Mouse (Mus musculus) erythroblast, embryonic 14.5 days (primary cell): Measurements from ENCODE around the gene Plxna3. TPM values are rescaled to one million over a fixed set of nuclear protein-coding genes. Genes with fewer than 3 reads are reported as not detected.
A peak's percentile ranks its signal among the peaks of the same experiment; 100 is the strongest.

ENCODE experiments used
- H3K27me3 ChIP-seq: 2 replicates; pipeline ENCODE4 v1.6.1; 2012; ENCODE audit warnings: inconsistent platforms; ENCODE audit not compliant: control insufficient read depth
- H3K36me3 ChIP-seq: 2 replicates; pipeline ENCODE4 v1.6.1; 2012; ENCODE audit warnings: mild to moderate bottlenecking, inconsistent platforms; ENCODE audit not compliant: control insufficient read depth
- H3K4me1 ChIP-seq: 2 replicates; pipeline ENCODE4 v1.6.1; 2012; ENCODE audit warnings: inconsistent platforms; ENCODE audit not compliant: control insufficient read depth
- H3K4me3 ChIP-seq: replicated peaks from 2 replicates; pipeline ENCODE3; 2012; ENCODE audit warnings: moderate library complexity, mild to moderate bottlenecking, inconsistent platforms
- H3K9me3 ChIP-seq: 2 replicates; pipeline ENCODE4 v1.6.1; 2012; ENCODE audit warnings: low read length, inconsistent platforms, mixed read lengths; ENCODE audit not compliant: control insufficient read depth
- GATA1 ChIP-seq: IDR thresholded peaks from 2 replicates; pipeline ENCODE4 v1.6.1; 2012; ENCODE audit warnings: low read length, inconsistent platforms, mixed read lengths
- TAL1 ChIP-seq: IDR thresholded peaks from 3 replicates; pipeline ENCODE4 v1.6.1; 2012; ENCODE audit warnings: low read length, inconsistent platforms, mixed read lengths
- polyA plus RNA-seq: library from polyadenylated mRNA; stranded (reverse); fragments of >175 nt; gene quantifications from 2 replicates; pipeline ENCODE4 v1.2.3, GENCODE M21; 2012

The Plxna3 gene
- polyA plus RNA-seq, 1 experiment = 0.02 TPM

DNA sequence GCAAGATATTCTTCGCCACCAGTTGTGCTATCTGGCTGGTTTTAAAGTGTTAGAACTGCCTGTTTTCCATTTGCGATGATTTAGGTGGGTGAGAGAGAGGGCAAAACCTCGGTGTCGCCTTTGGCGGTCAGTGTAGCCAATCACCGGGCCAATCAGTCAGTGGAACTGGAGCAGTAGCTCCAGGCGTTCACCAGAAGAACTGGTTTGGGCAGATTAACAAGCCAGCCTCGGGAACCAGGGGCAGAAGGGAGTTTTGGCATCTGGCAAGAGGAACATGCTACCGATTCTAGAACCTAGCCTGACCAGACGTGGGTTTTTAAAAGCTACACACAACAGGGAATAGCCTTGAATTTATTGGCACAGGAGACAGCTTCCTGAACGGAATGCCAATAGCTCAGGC, 30.3 kb downstream of the Plxna3 start:
- no peak for TF ChIP-seq GATA1
- no peak for TF ChIP-seq TAL1
- H3K36me3 ChIP-seq = no peaks in the 10 kb centered on the region
- H3K9me3 ChIP-seq = no peaks in the 10 kb centered on the region
- peaks cover 4% of the 10 kb centered on the region for H3K27me3 ChIP-seq
- no peak overlapping the region for H3K4me3 ChIP-seq
- no peaks in the 10 kb centered on the region for H3K4me1 ChIP-seq

- Histone ChIP-seq H3K27me3 (no peaks in the 10 kb centered on the region; the same call in 1 of the 2 replicates), H3K9me3 (0 out of 2 replicates have a peak, but pooled peaks cover 2% of the 10 kb centered on the region), H3K4me3 (peak overlapping the region; percentile 83), H3K36me3 (peaks cover 33% of the 10 kb centered on the region), H3K4me1 (peaks cover 44% of the 10 kb centered on the region)
- TF ChIP-seq GATA1 = no peak
- no peak for TF ChIP-seq TAL1
Observed at GRCm38 (mm10) chrX:74367512-74367911, 38.6 kb downstream of the Plxna3 start.

DNA sequence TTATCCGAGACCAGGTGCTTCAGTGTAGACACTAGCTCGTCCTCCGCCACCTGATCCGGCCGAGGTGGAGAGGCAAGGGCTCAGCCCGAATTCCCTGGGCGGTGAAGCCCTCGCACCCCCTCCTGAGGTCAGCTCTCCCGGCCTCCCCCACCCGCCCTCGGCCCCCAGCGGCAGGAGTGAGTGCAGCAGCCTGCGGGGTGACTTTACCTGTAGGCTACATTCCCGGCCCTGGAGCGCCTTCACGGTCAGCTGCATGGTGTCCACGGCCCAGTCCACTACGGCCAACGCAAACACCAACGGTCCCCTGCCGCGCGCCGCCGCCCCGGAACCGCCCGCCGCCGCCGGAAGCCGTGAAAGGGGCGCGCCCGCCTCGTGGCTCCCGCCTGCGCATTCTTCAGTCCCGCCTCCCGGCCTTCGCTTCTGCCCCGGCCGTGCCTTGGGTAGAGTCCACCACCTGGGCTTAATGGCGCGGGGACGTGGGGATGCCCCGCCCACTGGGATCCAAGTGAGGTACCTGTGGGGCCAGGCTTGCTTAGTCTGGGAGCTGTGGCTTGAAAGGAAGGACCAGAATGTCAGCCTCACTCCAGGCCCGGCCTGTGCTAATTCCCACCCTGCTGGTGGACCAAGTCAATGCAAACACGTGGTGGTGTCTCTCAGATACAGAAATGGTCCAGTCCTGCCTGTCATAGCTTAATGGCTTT, 39.5 kb downstream of the Plxna3 start:
- no peak for TF ChIP-seq TAL1
- TF ChIP-seq GATA1 = no peak
- Histone ChIP-seq H3K4me1 (peaks cover 52% of the 10 kb centered on the region), H3K4me3 (peak overlapping the region; percentile 83), H3K27me3 (no peaks in the 10 kb centered on the region; the same call in 1 of the 2 replicates), H3K9me3 (peaks cover 4% of the 10 kb centered on the region; the same call in 1 of the 2 replicates), H3K36me3 (peaks cover 33% of the 10 kb centered on the region)

GRCm38 (mm10) chrX:74372888-74373549, 44.2 kb downstream of the Plxna3 start, which contains the start of the genes Ubl4a and Slc10a3:
Ubl4a (minus strand) TSS chrX:74373218.
Slc10a3 (minus strand) TSS chrX:74373349.
- Histone ChIP-seq H3K27me3 (no peaks in the 10 kb centered on the region; the same call in 1 of the 2 replicates), H3K4me1 (peaks cover 35% of the 10 kb centered on the region), H3K9me3 (peaks cover 4% of the 10 kb centered on the region; the same call in 1 of the 2 replicates), H3K36me3 (peaks cover 13% of the 10 kb centered on the region), H3K4me3 (peak within 1 kb of the TSS; percentile 71)
- TF ChIP-seq TAL1 (no peak), GATA1 (no peak)

GRCm38 (mm10) chrX:74384451-74384850, 55.6 kb downstream of the Plxna3 start:
- H3K27me3 ChIP-seq = no peaks in the 10 kb centered on the region
- H3K9me3 ChIP-seq = no peaks in the 10 kb centered on the region
- H3K4me3 ChIP-seq = no peak overlapping the region
- peaks cover 42% of the 10 kb centered on the region for H3K4me1 ChIP-seq
- H3K36me3 ChIP-seq = peaks cover 25% of the 10 kb centered on the region
- TF ChIP-seq TAL1 = peak; percentile 38; the same call in 2 of the 3 replicates
- TF ChIP-seq GATA1 = no peak

GRCm38 (mm10) chrX:74388153-74388552, 59.3 kb downstream of the Plxna3 start:
- Histone ChIP-seq H3K9me3 (no peaks in the 10 kb centered on the region), H3K27me3 (no peaks in the 10 kb centered on the region; the same call in 1 of the 2 replicates), H3K4me3 (no peak overlapping the region), H3K36me3 (peaks cover 27% of the 10 kb centered on the region), H3K4me1 (peaks cover 60% of the 10 kb centered on the region)
- TF ChIP-seq TAL1 (no peak), GATA1 (no peak)

- peaks cover 3% of the 10 kb centered on the region for H3K36me3 ChIP-seq
- peak within 1 kb of the TSS; percentile 79 for H3K4me3 ChIP-seq
- H3K27me3 ChIP-seq = no peaks in the 10 kb centered on the region; the same call in 1 of the 2 replicates
- peaks cover 8% of the 10 kb centered on the region for H3K9me3 ChIP-seq
- TF ChIP-seq TAL1 = no peak
- TF ChIP-seq GATA1 = peak; percentile 49; the same call in 1 of the 2 replicates
- peaks cover 35% of the 10 kb centered on the region for H3K4me1 ChIP-seq
Observed at GRCm38 (mm10) chrX:74392535-74393443, 63.9 kb downstream of the Plxna3 start, which contains the start of the genes Fam3a and Ikbkg. Fam3a (minus strand) TSS chrX:74393272. Ikbkg (plus strand) TSS chrX:74393290.

Other genes with a start within 250 kb of the Plxna3 start
- not detected in 2 replicates for gene Opn1mw, start 201.6 kb upstream of the Plxna3 start, polyA plus RNA-seq
- gene Mecp2, start 193.7 kb upstream of the Plxna3 start, polyA plus RNA-seq = 4.4 and 5.4 TPM in 2 replicates
- not detected in 2 replicates for gene Tex28, start 161.2 kb upstream of the Plxna3 start, polyA plus RNA-seq
- gene Tktl1, start 151.8 kb upstream of the Plxna3 start, polyA plus RNA-seq = not detected in 2 replicates
- gene Flna, start 79.2 kb upstream of the Plxna3 start, polyA plus RNA-seq = 0.80 and 0.87 TPM in 2 replicates
- 2.0 and 2.5 TPM in 2 replicates for gene Emd, start 74.4 kb upstream of the Plxna3 start, polyA plus RNA-seq
- gene Rpl10, start 58.3 kb upstream of the Plxna3 start, polyA plus RNA-seq = 129 and 134 TPM in 2 replicates
- gene Taz, start 47.2 kb upstream of the Plxna3 start, polyA plus RNA-seq = 1.3 and 2.1 TPM in 2 replicates
- gene Dnase1l1, start 46.7 kb upstream of the Plxna3 start, polyA plus RNA-seq = 0.25 and 0.32 TPM in 2 replicates
- 2.6 and 2.8 TPM in 2 replicates for gene Atp6ap1, start 32.0 kb upstream of the Plxna3 start, polyA plus RNA-seq
- 3.4 and 4.0 TPM in 2 replicates for gene Gdi1, start 24.1 kb upstream of the Plxna3 start, polyA plus RNA-seq
- 4.8 and 5.6 TPM in 2 replicates for gene Fam50a, start 16.0 kb upstream of the Plxna3 start, polyA plus RNA-seq
- 0.85 and 1.0 TPM in 2 replicates for gene Lage3, start 24.6 kb downstream of the Plxna3 start, polyA plus RNA-seq
- 3.5 and 5.0 TPM in 2 replicates for gene Ubl4a, start 44.2 kb downstream of the Plxna3 start, polyA plus RNA-seq
- gene Slc10a3, start 44.3 kb downstream of the Plxna3 start, polyA plus RNA-seq = 0.06 and 0.07 TPM in 2 replicates
- gene Fam3a, start 64.2 kb downstream of the Plxna3 start, polyA plus RNA-seq = 0.35 and 0.84 TPM in 2 replicates
- 1.5 and 2.3 TPM in 2 replicates for gene Ikbkg, start 64.2 kb downstream of the Plxna3 start, polyA plus RNA-seq
- 2.0 and 2.2 TPM in 2 replicates for gene G6pdx, start 100.1 kb downstream of the Plxna3 start, polyA plus RNA-seq
- not detected in 2 replicates for gene Gm6880, start 152.3 kb downstream of the Plxna3 start, polyA plus RNA-seq
- not detected in 2 replicates for gene Olfr1326-ps1, start 245.8 kb downstream of the Plxna3 start, polyA plus RNA-seq